Mouse (Mus musculus) megakaryocyte, embryonic 14.5 days (primary cell): Measurements from ENCODE around the gene Plcb4.

Experiments used
- FLI1 ChIP-seq: IDR thresholded peaks from 2 replicates; pipeline ENCODE4 v1.6.1; 2012; ENCODE audit warnings: low read length, inconsistent platforms, mixed read lengths
- GATA1 ChIP-seq: IDR thresholded peaks from 3 replicates; pipeline ENCODE4 v1.6.1; 2012; ENCODE audit warnings: mixed read lengths, low read length, inconsistent platforms, borderline replicate concordance

DNA sequence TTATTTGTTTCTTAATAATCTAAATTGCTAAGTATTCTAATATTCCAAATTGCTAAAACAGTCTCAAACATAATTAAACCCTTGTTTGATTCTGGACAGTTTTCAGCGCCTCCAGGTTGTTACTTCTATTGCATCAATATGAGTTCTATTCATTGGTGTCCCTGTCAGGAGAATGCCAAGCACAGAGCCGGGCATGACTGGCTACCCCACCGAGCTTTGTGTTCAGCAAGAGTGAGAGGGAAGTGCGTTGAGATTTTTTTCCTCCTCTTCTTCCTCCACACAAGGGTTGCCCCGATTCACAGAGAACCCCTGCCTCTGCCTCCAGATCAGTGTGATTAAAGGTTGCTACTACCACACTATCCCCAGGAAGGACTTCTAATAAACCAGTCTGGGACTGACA lies 53.5 kb downstream of the Plcb4 start:
- TF ChIP-seq GATA1 = no peak
- no peak for TF ChIP-seq FLI1
